ENCODE assay signal across 29 mouse cellular contexts in genomic region chr10:77029761-77030160, GRCm38 (mm10). TPM values are rescaled to one million over a fixed set of nuclear protein-coding genes. Genes with fewer than 3 reads are reported as not detected.
DNase-seq lines count a peak whose midpoint lies in the region; ATAC-seq and TF ChIP-seq lines count a peak whose summit lies in the region.
"Had no signal": no experiment of that assay in that cellular context is flagged by ENCODE, and none has a peak within 500 bp of the region (broad histone marks: within the 10 kb centered on the region; RNA-seq: fewer than 3 reads in every experiment).

No protein-coding gene starts in this region.

- H3K79me2 ChIP-seq in liver, adult 2 months (ENCODE audit: control insufficient read depth, insufficient read depth, low read length): no peaks in the 10 kb centered on the region

- no peak overlapping the region for H3K4me2 ChIP-seq in liver, postnatal 0 days (ENCODE audit: low read depth, low read length)
- H3K4me2 ChIP-seq: forebrain, embryonic 13.5 days; heart, embryonic 15.5 days; hindbrain, embryonic 12.5 days; limb, embryonic 15.5 days; lung, embryonic 14.5 days; neural tube, embryonic 15.5 days had no signal

- peak; percentile 75 for DNase-seq in liver, adult 2 months (ENCODE audit: extremely low read depth, low read depth, low spot score)
- DNase-seq in liver, postnatal 0 days: no peak
- peak; percentile 78 to 87 for DNase-seq in kidney, adult 8-10 months
- peak; percentile 47 for DNase-seq in kidney, postnatal 10 days
- DNase-seq in retina, embryonic 14.5 days (ENCODE audit: low spot score): no peak
- DNase-seq in right cerebral cortex, adult 2 months (ENCODE audit: low spot score in 2 of 2): no peak
- DNase-seq: adrenal gland, adult 8-10 months; cerebellum, adult 8-10 months; cerebellum, postnatal 25 days; gastrocnemius, postnatal 25 days; heart, adult 11 months; layer of hippocampus, postnatal 36 days; lung, embryonic 14.5 days; midbrain, embryonic 14.5 days; thymus, adult 2 months; thymus, postnatal 4 days had no signal

- H3K36me3 ChIP-seq in liver, adult 2 months (ENCODE audit: control insufficient read depth, insufficient read depth, low read length): no peaks in the 10 kb centered on the region
- no peaks in the 10 kb centered on the region for H3K36me3 ChIP-seq in liver, postnatal 0 days (replicated peaks; ENCODE audit: insufficient read depth, low read length)
- H3K36me3 ChIP-seq: heart, embryonic 10.5 days; heart, embryonic 15.5 days; hindbrain, embryonic 12.5 days; limb, embryonic 10.5 days; limb, embryonic 15.5 days; neural tube, embryonic 15.5 days had no signal

- H3K9ac ChIP-seq in liver, adult 2 months (ENCODE audit: low read depth, low read length): no peak overlapping the region
- no peak overlapping the region for H3K9ac ChIP-seq in liver, postnatal 0 days (replicated peaks)
- H3K9ac ChIP-seq: forebrain, embryonic 13.5 days; heart, embryonic 15.5 days; hindbrain, embryonic 12.5 days; limb, embryonic 15.5 days; liver, embryonic 14.5 days; lung, embryonic 14.5 days; neural tube, embryonic 15.5 days had no signal

- ATAC-seq in liver, postnatal 0 days: no peak
- ATAC-seq in megakaryocyte progenitor cell, adult 5-6 weeks (replicated peaks; ENCODE audit: poor library complexity): no peak
- ATAC-seq: forebrain, embryonic 13.5 days; hindbrain, postnatal 0 days had no signal

- TF ChIP-seq POLR2A in liver, adult 2 months (IDR thresholded peaks at IDR 0.05; ENCODE audit: extremely low read depth, insufficient read depth, low read length): no peak

- no peak overlapping the region for H3K27ac ChIP-seq in liver, adult 2 months (replicated peaks; ENCODE audit: insufficient read depth, low read depth, low read length)
- no peak overlapping the region for H3K27ac ChIP-seq in liver, postnatal 0 days (ENCODE audit: low read depth)
- H3K27ac ChIP-seq: forebrain, embryonic 13.5 days; heart, embryonic 10.5 days; heart, embryonic 15.5 days; hindbrain, embryonic 12.5 days; hindbrain, postnatal 0 days; limb, embryonic 10.5 days; limb, embryonic 15.5 days; liver, embryonic 14.5 days; neural tube, embryonic 15.5 days; stomach, postnatal 0 days had no signal

- no peak for TF ChIP-seq CTCF in liver, adult 2 months (IDR thresholded peaks at IDR 0.05; ENCODE audit: low read depth, low read length)
- TF ChIP-seq CTCF in liver, postnatal 0 days (IDR thresholded peaks at IDR 0.05; ENCODE audit: low read depth): no peak

- no peaks in the 10 kb centered on the region for H3K9me3 ChIP-seq in liver, postnatal 0 days (ENCODE audit: low read length)
- H3K9me3 ChIP-seq: forebrain, embryonic 13.5 days; G1E; heart, embryonic 10.5 days; heart, embryonic 15.5 days; hindbrain, embryonic 12.5 days; limb, embryonic 10.5 days; limb, embryonic 15.5 days; neural tube, embryonic 15.5 days had no signal

- H3K4me1 ChIP-seq in liver, adult 2 months (ENCODE audit: control insufficient read depth, insufficient read depth, low read length): peaks cover 4% of the 10 kb centered on the region; the same call in 1 of the 2 replicates
- peaks cover 12% of the 10 kb centered on the region for H3K4me1 ChIP-seq in liver, postnatal 0 days (ENCODE audit: insufficient read depth)

- H3K27me3 ChIP-seq in liver, adult 2 months (ENCODE audit: control insufficient read depth, insufficient read depth, low read length): no peaks in the 10 kb centered on the region
- no peaks in the 10 kb centered on the region for H3K27me3 ChIP-seq in liver, postnatal 0 days (ENCODE audit: insufficient read depth, low read length)
- H3K27me3 ChIP-seq: forebrain, embryonic 13.5 days; hindbrain, embryonic 12.5 days; neural tube, embryonic 15.5 days had no signal

- H3K4me3 ChIP-seq in liver, adult 2 months (ENCODE audit: insufficient read depth, low read depth, low read length): no peak overlapping the region
- no peak overlapping the region for H3K4me3 ChIP-seq in liver, postnatal 0 days (ENCODE audit: low read depth, low read length)
- H3K4me3 ChIP-seq: forebrain, embryonic 13.5 days; heart, embryonic 10.5 days; heart, embryonic 15.5 days; hindbrain, embryonic 12.5 days; limb, embryonic 10.5 days; limb, embryonic 15.5 days; megakaryocyte, embryonic 14.5 days; neural tube, embryonic 15.5 days had no signal

- no peak for TF ChIP-seq EP300 in liver, postnatal 0 days (IDR thresholded peaks at IDR 0.05; ENCODE audit: low read depth)

- WGBS in liver, adult 2 months: 46% methylated on average over 4 of the region's 4 CpGs
- WGBS in liver, postnatal 0 days (ENCODE audit: insufficient replicate concordance): 71% methylated on average over 4 of the region's 4 CpGs

RNA-seq across cellular contexts. Expression of gene Slc19a1, which starts 2.3 kb away (rescaled TPM):
- 2.9 and 5.2 TPM in 2 replicates for total RNA-seq in liver, adult 2 months (2014; rRNA removed)
- polyA plus RNA-seq in liver, adult 2 months (2012; rRNA removed): 14.8 and 15.9 TPM in 2 replicates
- polyA plus RNA-seq in liver, postnatal 0 days (2015; fragmentation: Nextera tagmentation; extraction: Ambion mirVana): 7.1 and 10.5 TPM in 2 replicates
- total RNA-seq in megakaryocyte progenitor cell, adult 5-6 weeks (2015): 23.8 and 25.6 TPM in 2 replicates
- total RNA-seq in megakaryocyte progenitor cell, adult 5-6 weeks (2017): 22.0 and 26.9 TPM in 2 replicates

Comparison
In these comparisons a context has a peak if more than half of its experiments do, and no peak if none do; other contexts are left out.
1. DNase-seq: peak in liver, adult 2 months (single experiment), kidney, adult 8-10 months (2 of 2) and kidney, postnatal 10 days (single experiment); none in liver, postnatal 0 days (single experiment), retina, embryonic 14.5 days (single experiment) and right cerebral cortex, adult 2 months (0 of 2).